Mouse (Mus musculus) bone marrow macrophage, adult 2 months (primary cell): ENCODE measurements around the gene Doc2a.

Experiments
- CTCF ChIP-seq: IDR thresholded peaks from 2 replicates; pipeline ENCODE4 v1.5.1; 2012; ENCODE audit warnings: low read depth, mild to moderate bottlenecking, low read length, moderate library complexity
- POLR2A ChIP-seq: IDR thresholded peaks from 2 replicates; pipeline ENCODE4 v1.6.1; 2012; ENCODE audit warnings: mild to moderate bottlenecking, low read depth, low read length, borderline replicate concordance

DNA sequence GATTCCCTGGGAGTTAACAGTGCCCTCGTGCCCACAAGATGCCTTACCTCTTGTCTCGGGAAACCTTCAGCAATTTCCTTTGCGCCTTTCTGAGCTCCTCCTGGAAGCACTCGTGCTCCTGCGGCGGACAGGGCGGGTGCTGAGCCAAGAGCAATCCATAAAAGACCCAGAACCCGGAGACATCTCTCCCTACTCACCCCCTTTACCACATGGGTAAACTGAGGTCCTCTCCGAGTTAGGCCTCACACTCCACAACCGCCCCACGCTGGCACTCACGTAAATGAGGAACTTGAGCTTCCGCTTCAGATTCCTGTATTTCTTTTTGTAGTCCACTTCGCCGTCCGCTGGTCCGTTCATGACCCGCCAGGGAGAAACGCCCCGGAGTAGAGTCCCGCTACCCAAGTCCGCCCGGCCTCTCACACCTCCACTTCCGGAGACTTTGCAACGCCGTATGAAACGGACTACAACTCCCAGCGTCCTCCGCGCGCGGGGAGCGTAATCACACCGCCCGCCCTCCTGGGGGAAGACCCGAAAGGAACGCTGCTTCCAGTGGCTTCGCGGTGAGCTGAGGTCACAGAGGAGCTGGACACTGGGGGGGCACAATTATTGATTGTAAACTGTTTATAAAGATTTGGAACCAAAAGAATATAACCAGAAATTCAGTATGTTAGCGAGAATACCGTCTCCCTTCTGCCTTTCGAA lies 14.4 kb downstream of the Doc2a start, which contains the start of gene Hirip3:
- TF ChIP-seq CTCF: no peak
- no peak; the same call in 1 of the 2 replicates for TF ChIP-seq POLR2A
